Mouse (Mus musculus) cerebellum, adult 2 months (tissue): ENCODE results near the gene Heatr3.

Experiments
- CTCF ChIP-seq: fragments of 200-500 bp; IDR thresholded peaks from 2 replicates; pipeline ENCODE4 v1.5.1; 2011; ENCODE audit warnings: low read depth, mild to moderate bottlenecking, control low read depth, low read length, moderate library complexity, borderline replicate concordance; ENCODE audit not compliant: insufficient read depth
- POLR2A ChIP-seq: fragments of 200-500 bp; IDR thresholded peaks from 2 replicates; pipeline ENCODE4 v1.6.1; 2011; ENCODE audit warnings: low read length, control low read depth, borderline replicate concordance; ENCODE audit not compliant: insufficient read depth

DNA sequence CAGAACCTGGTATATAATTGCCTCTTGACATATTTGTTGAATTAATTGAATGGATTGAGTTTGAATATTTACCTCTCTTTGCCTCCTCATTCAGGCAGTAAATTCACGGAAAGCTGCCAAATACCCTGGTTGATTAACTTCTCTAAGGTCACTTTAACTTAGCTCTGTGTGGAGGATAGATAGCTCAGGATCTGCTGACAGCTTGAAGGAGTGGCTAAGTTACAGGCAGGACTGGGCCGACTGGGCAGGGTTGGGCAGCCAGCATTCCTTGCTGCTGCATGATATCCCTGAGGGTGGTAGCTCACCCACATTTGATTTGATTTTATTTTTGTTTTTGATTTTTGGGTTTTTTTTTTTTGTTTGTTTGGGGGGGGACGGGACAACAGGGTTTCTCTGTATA lies 59.7 kb downstream of the Heatr3 start:
- no peak for TF ChIP-seq CTCF
- TF ChIP-seq POLR2A = no peak
